Mouse (Mus musculus): ENCODE results near the gene Dmwd. TPM values are rescaled to one million over a fixed set of nuclear protein-coding genes. Genes with fewer than 3 reads are reported as not detected.
A peak's percentile ranks its signal among the peaks of the same experiment; 100 is the strongest.
"Not testable (repeated sequence)": the region's sequence is repeated elsewhere in the genome, so short reads cannot be mapped to it uniquely, and the experiment has no call there.

Gene Dmwd
- polyA plus RNA-seq, 1 experiment from 2014 or later: 11.9 TPM

DNA sequence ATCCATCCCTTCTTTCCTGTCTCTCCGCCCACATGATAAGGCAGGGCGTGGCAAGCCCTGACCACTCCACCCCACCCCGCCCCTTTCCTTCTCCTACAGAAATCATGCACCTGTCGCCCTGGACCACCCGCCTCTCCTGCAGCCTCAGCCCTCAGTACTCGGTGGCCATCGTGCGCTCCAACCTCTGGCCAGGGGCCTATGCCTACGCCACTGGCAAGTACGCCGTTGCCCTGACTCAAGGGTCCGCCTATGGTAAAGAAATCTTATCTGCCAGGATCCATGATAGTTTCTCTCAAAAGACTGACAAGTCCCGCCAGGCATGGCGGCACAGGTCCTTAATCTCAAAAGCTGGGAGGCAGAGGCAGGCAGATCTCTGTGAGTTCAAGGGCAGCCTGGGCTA lies 8.1 kb upstream of the Dmwd start:
- peaks cover 31% of the 10 kb centered on the region for H3K27me3 ChIP-seq (ENCODE audit: control insufficient read depth, insufficient read depth, low read depth, low read length)
- no peak overlapping the region for H3K27ac ChIP-seq (ENCODE audit: low read length)
- no peaks in the 10 kb centered on the region for H3K36me3 ChIP-seq (ENCODE audit: control insufficient read depth, insufficient read depth, low read length)
- WGBS: 57% methylated on average over 13 of the region's 14 CpGs
- H3K9ac ChIP-seq (ENCODE audit: low read length): no peak overlapping the region
- no peak overlapping the region for H3K4me3 ChIP-seq (ENCODE audit: low read length)
- no peak for ATAC-seq (ENCODE audit: low read depth)
- no peaks in the 10 kb centered on the region for H3K9me3 ChIP-seq (ENCODE audit: control insufficient read depth, low read length)
- H3K4me2 ChIP-seq (ENCODE audit: low read depth, low read length): no peak overlapping the region
- H3K4me1 ChIP-seq (replicated peaks; ENCODE audit: control insufficient read depth, insufficient read depth, low read length): no peaks in the 10 kb centered on the region

DNA sequence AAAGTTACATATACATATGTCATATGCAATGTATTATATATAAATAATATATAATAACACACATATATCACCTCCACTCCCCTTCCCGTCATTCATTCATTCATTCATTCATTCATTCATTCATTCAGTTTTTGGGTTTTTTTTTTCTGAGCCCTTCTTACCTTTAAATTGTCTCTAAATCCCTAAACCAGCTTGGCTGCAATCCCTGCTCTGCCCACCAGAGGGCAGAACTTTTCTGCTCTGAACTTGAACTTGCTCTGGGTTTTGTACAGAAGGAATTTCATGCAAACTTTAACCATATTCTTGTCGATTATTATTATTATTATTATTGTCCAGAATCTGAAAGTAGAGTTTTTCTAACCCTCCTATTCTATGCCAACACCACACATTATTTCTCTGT lies 7.3 kb upstream of the Dmwd start:
- H3K27ac ChIP-seq (ENCODE audit: low read length): no peak overlapping the region
- no peaks in the 10 kb centered on the region for H3K4me1 ChIP-seq (replicated peaks; ENCODE audit: control insufficient read depth, insufficient read depth, low read length)
- no peak overlapping the region for H3K4me2 ChIP-seq (ENCODE audit: low read depth, low read length)
- WGBS: 3% methylated on average over 2 of the region's 2 CpGs
- H3K9me3 ChIP-seq (ENCODE audit: control insufficient read depth, low read length): no peaks in the 10 kb centered on the region
- no peak overlapping the region for H3K9ac ChIP-seq (ENCODE audit: low read length)
- ATAC-seq (ENCODE audit: low read depth): no peak
- peaks cover 31% of the 10 kb centered on the region for H3K27me3 ChIP-seq (ENCODE audit: control insufficient read depth, insufficient read depth, low read depth, low read length)
- no peaks in the 10 kb centered on the region for H3K36me3 ChIP-seq (ENCODE audit: control insufficient read depth, insufficient read depth, low read length)
- no peak overlapping the region for H3K4me3 ChIP-seq (ENCODE audit: low read length)

DNA sequence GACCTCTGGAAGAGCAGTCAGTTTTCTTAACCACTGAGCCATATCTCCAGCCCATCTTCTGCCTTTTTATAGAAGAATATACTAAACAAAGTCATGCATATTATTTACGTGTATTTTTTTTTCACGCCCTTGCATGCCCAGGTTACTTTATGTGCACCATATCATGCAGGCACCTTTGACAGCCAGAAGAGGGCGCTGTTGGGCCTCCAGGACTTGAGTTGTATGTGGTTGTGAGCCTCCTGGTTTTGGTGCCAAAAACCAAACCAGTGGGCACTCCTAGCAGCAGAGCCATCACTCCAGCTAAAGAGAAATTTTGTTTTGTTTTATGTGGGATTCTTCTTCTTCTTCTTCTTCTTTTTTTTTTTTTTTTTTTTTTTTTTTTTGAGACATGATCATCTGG lies 6.5 kb upstream of the Dmwd start:
- Histone ChIP-seq H3K27ac (ENCODE audit: low read length) (no peak overlapping the region), H3K4me2 (ENCODE audit: low read depth, low read length) (no peak overlapping the region), H3K9me3 (ENCODE audit: control insufficient read depth, low read length) (no peaks in the 10 kb centered on the region), H3K4me3 (ENCODE audit: low read length) (no peak overlapping the region), H3K36me3 (ENCODE audit: control insufficient read depth, insufficient read depth, low read length) (no peaks in the 10 kb centered on the region), H3K27me3 (ENCODE audit: control insufficient read depth, insufficient read depth, low read depth, low read length) (peaks cover 28% of the 10 kb centered on the region), H3K4me1 (replicated peaks; ENCODE audit: control insufficient read depth, insufficient read depth, low read length) (no peaks in the 10 kb centered on the region), H3K9ac (ENCODE audit: low read length) (no peak overlapping the region)
- 45% methylated on average over 3 of the region's 3 CpGs for WGBS
- no peak for ATAC-seq (ENCODE audit: low read depth)

DNA sequence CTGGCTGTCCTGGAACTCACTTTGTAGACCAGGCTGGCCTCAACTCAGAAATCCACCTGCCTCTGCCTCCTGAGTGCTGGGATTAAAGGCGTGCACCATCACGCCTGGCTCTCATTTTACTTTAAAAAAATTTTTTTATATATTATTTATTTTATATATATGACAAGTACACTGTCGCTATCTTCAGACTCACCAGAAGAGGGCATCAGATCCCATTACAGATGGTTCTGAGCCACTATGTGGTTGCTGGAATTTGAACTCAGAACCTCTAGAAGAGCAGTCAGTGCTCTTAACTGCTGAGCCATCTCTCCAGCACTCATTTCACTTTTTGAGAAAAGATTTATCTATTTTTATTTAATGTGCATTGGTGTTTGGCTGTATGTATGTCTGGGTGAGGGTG lies 5.0 kb upstream of the Dmwd start:
- not testable (repeated sequence) for H3K36me3 ChIP-seq (ENCODE audit: control insufficient read depth, insufficient read depth, low read length); H3K27ac ChIP-seq (ENCODE audit: low read length); H3K9ac ChIP-seq (ENCODE audit: low read length); H3K4me3 ChIP-seq (ENCODE audit: low read length); H3K4me1 ChIP-seq (replicated peaks; ENCODE audit: control insufficient read depth, insufficient read depth, low read length); H3K9me3 ChIP-seq (ENCODE audit: control insufficient read depth, low read length); H3K4me2 ChIP-seq (ENCODE audit: low read depth, low read length); ATAC-seq (ENCODE audit: low read depth)
- 47% methylated on average over 3 of the region's 3 CpGs for WGBS
- H3K27me3 ChIP-seq (ENCODE audit: control insufficient read depth, insufficient read depth, low read depth, low read length): peaks cover 13% of the 10 kb centered on the region

DNA sequence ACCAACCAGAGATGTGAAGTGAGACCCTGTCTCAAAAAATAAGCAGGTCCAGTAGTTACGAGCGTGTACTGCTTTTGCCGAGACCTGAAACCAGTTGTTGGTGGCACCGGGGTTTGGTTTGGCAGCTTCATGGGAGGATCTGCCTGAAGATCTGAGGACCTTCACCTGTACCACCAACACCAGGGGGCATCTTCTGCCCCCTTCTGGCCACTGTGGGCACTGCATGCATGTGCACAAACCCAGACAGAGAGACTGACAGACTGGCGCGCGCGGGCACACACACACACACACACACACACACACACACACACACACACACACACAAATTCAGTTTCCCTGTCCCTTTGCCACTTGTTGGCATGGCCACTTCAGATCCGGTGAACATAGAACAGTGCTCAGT lies 2.5 kb upstream of the Dmwd start:
- WGBS: 78% methylated on average over 8 of the region's 9 CpGs

DNA sequence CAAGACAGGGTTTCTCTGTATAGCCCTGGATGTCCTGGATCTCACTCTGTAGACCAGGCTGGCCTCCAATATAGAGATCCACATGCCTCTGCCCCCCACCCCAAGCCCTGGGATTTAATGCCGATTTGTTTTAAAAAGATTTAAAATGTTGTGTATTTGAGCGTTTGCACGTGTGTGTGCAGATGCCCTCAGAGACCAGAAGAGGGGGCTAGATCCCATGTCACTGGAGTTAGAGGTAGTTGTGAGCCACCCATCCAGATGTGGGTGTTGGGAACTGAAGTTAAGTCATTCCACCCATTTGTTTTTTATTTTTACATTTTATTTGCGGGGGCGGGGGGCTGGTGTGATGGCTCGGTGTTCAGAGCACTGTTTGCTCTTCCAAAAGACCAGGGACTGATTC lies 1.5 kb upstream of the Dmwd start:
- H3K4me3 ChIP-seq (ENCODE audit: low read length): no peak overlapping the region
- H3K9ac ChIP-seq (ENCODE audit: low read length): no peak overlapping the region
- no peak overlapping the region for H3K4me2 ChIP-seq (ENCODE audit: low read depth, low read length)
- WGBS: 90% methylated on average over 6 of the region's 6 CpGs
- no peaks in the 10 kb centered on the region for H3K9me3 ChIP-seq (ENCODE audit: control insufficient read depth, low read length)
- peaks cover 20% of the 10 kb centered on the region for H3K4me1 ChIP-seq (replicated peaks; ENCODE audit: control insufficient read depth, insufficient read depth, low read length)
- no peaks in the 10 kb centered on the region for H3K27me3 ChIP-seq (ENCODE audit: control insufficient read depth, insufficient read depth, low read depth, low read length)
- ATAC-seq (ENCODE audit: low read depth): no peak
- H3K36me3 ChIP-seq (ENCODE audit: control insufficient read depth, insufficient read depth, low read length): peaks cover 10% of the 10 kb centered on the region
- no peak overlapping the region for H3K27ac ChIP-seq (ENCODE audit: low read length)

More for the DNA sequence above, 2.5 kb upstream of the Dmwd start:
- H3K4me1 ChIP-seq (replicated peaks; ENCODE audit: control insufficient read depth, insufficient read depth, low read length): peaks cover 20% of the 10 kb centered on the region
- no peak overlapping the region for H3K4me2 ChIP-seq (ENCODE audit: low read depth, low read length)
- no peak overlapping the region for H3K27ac ChIP-seq (ENCODE audit: low read length)
- no peak overlapping the region for H3K4me3 ChIP-seq (ENCODE audit: low read length)
- no peaks in the 10 kb centered on the region for H3K9me3 ChIP-seq (ENCODE audit: control insufficient read depth, low read length)
- ATAC-seq (ENCODE audit: low read depth): no peak
- no peak overlapping the region for H3K9ac ChIP-seq (ENCODE audit: low read length)
- H3K36me3 ChIP-seq (ENCODE audit: control insufficient read depth, insufficient read depth, low read length): peaks cover 7% of the 10 kb centered on the region
- no peaks in the 10 kb centered on the region for H3K27me3 ChIP-seq (ENCODE audit: control insufficient read depth, insufficient read depth, low read depth, low read length)

DNA sequence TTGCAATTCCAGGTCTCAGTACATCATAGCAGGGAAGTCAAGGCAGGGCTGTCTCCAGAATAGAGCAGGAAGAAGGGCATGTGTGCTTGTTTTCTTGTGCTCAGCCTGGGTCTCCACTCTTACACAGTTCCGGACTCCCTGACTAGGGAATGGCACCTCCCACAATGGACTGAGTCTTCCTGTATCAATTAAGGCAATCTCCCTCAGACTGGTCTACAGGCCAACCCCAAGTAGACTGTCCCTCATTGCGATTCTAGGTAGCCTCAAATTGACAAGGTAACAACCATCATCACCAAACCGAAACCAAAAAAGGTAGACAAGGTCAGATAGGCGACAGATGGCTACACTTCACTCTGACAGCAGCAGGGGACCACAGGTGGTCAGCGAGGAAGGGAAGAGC lies 796 bp upstream of the Dmwd start:
- H3K9me3 ChIP-seq (ENCODE audit: control insufficient read depth, low read length): no peaks in the 10 kb centered on the region
- H3K4me2 ChIP-seq (ENCODE audit: low read depth, low read length): peak overlapping the region; percentile 80
- H3K4me1 ChIP-seq (replicated peaks; ENCODE audit: control insufficient read depth, insufficient read depth, low read length): peaks cover 20% of the 10 kb centered on the region
- H3K9ac ChIP-seq (ENCODE audit: low read length): peak overlapping the region; percentile 50
- no peak for ATAC-seq (ENCODE audit: low read depth)
- peaks cover 16% of the 10 kb centered on the region for H3K36me3 ChIP-seq (ENCODE audit: control insufficient read depth, insufficient read depth, low read length)
- no peak overlapping the region for H3K27ac ChIP-seq (ENCODE audit: low read length)
- H3K27me3 ChIP-seq (ENCODE audit: control insufficient read depth, insufficient read depth, low read depth, low read length): no peaks in the 10 kb centered on the region
- peak overlapping the region; percentile 97 for H3K4me3 ChIP-seq (ENCODE audit: low read length)
- 50% methylated on average over 5 of the region's 5 CpGs for WGBS

DNA sequence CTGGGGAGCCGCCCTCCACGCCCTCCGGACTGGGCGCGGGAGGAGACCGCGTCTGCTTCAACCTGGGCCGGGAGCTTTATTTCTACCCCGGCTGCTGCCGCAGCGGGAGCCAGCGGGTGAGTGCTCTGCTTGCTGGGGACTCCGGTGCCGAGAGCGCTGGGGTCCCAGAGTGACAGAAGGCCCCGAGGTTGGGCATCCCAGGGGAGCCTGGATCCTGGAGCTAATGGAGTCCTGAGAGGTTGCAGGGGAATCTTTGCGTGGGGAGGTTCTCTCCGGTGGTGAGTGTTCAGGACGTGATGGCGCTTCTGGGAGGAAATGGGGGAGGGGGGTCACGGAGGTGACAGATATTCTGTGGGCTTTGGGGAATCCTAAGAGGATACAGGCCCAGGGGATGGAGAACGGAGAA lies 562 bp downstream of the Dmwd start:
- Histone ChIP-seq H3K27ac (ENCODE audit: low read length) (peak overlapping the region; percentile 85), H3K9me3 (ENCODE audit: control insufficient read depth, low read length) (no peaks in the 10 kb centered on the region), H3K36me3 (ENCODE audit: control insufficient read depth, insufficient read depth, low read length) (peaks cover 30% of the 10 kb centered on the region), H3K9ac (ENCODE audit: low read length) (peak overlapping the region; percentile 98), H3K4me3 (ENCODE audit: low read length) (peak overlapping the region; percentile 97), H3K4me1 (replicated peaks; ENCODE audit: control insufficient read depth, insufficient read depth, low read length) (peaks cover 20% of the 10 kb centered on the region), H3K27me3 (ENCODE audit: control insufficient read depth, insufficient read depth, low read depth, low read length) (no peaks in the 10 kb centered on the region), H3K4me2 (ENCODE audit: low read depth, low read length) (peak overlapping the region; percentile 80)
- ATAC-seq (ENCODE audit: low read depth): no peak
- WGBS: 0% methylated on average over 22 of the region's 22 CpGs

DNA sequence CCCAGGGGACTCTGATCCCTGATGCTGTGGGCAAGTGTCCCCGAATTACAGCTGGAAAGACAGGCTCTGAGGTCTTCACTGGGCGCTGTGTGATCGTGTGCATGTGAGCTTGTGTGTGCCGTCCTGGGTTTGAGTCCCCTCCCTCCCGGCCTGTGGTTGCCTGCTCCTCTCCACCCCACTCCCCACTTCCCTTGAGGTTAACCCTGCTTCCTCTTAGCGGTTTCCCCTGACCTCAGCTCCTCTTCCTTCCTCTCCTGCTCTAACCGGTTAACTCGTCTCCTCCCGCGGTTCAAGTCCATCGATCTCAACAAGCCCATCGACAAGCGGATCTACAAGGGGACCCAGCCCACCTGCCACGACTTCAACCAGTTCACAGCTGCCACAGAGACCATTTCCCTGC lies 1.7 kb downstream of the Dmwd start:
- no peaks in the 10 kb centered on the region for H3K9me3 ChIP-seq (ENCODE audit: control insufficient read depth, low read length)
- H3K4me2 ChIP-seq (ENCODE audit: low read depth, low read length): peak overlapping the region; percentile 80
- 67% methylated on average over 14 of the region's 14 CpGs for WGBS
- H3K9ac ChIP-seq (ENCODE audit: low read length): peak overlapping the region; percentile 98; the same call in 1 of the 2 replicates
- no peak overlapping the region for H3K27ac ChIP-seq (ENCODE audit: low read length)
- peak overlapping the region; percentile 97 for H3K4me3 ChIP-seq (ENCODE audit: low read length)
- ATAC-seq (ENCODE audit: low read depth): no peak
- H3K27me3 ChIP-seq (ENCODE audit: control insufficient read depth, insufficient read depth, low read depth, low read length): no peaks in the 10 kb centered on the region
- peaks cover 39% of the 10 kb centered on the region for H3K36me3 ChIP-seq (ENCODE audit: control insufficient read depth, insufficient read depth, low read length)
- peaks cover 29% of the 10 kb centered on the region for H3K4me1 ChIP-seq (replicated peaks; ENCODE audit: control insufficient read depth, insufficient read depth, low read length)

DNA sequence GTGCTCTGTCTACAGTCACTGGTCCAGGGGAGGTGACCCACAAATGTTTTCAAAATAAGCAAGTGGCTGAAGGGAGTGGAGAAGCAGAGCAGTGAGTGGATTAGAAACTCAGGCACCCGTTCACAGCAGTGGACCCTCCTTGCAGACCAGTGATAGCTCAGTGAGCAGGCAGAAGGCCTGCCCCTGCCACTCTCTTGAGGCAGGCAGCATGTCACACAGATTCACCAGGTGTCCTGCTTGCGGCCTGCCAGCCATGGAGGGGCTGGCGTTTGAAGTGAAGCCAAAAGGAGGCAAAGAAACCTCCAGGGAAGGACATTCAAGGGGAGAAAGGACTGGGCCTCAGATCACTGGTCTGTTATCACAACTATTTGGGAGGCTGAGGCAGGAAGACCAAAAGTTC lies 2.7 kb downstream of the Dmwd start:
- Histone ChIP-seq H3K4me1 (replicated peaks; ENCODE audit: control insufficient read depth, insufficient read depth, low read length) (peaks cover 39% of the 10 kb centered on the region), H3K36me3 (ENCODE audit: control insufficient read depth, insufficient read depth, low read length) (peaks cover 43% of the 10 kb centered on the region), H3K27me3 (ENCODE audit: control insufficient read depth, insufficient read depth, low read depth, low read length) (no peaks in the 10 kb centered on the region), H3K27ac (ENCODE audit: low read length) (no peak overlapping the region), H3K4me3 (ENCODE audit: low read length) (no peak overlapping the region), H3K4me2 (ENCODE audit: low read depth, low read length) (no peak overlapping the region), H3K9ac (ENCODE audit: low read length) (no peak overlapping the region), H3K9me3 (ENCODE audit: control insufficient read depth, low read length) (no peaks in the 10 kb centered on the region)
- ATAC-seq (ENCODE audit: low read depth): no peak
- 79% methylated on average over 3 of the region's 3 CpGs for WGBS
